Mouse (Mus musculus): Measurements from ENCODE around the gene Txn2. TPM values are rescaled to one million over a fixed set of nuclear protein-coding genes. Genes with fewer than 3 reads are reported as not detected.

The Txn2 gene
- polyA plus RNA-seq (2014; fragmentation: Illumina TruSeq; extraction: RNeasy Lipid Tissue Mini Kit (QIAGEN cat#74804); ENCODE audit: low read depth, low replicate concordance) = 229 TPM

DNA sequence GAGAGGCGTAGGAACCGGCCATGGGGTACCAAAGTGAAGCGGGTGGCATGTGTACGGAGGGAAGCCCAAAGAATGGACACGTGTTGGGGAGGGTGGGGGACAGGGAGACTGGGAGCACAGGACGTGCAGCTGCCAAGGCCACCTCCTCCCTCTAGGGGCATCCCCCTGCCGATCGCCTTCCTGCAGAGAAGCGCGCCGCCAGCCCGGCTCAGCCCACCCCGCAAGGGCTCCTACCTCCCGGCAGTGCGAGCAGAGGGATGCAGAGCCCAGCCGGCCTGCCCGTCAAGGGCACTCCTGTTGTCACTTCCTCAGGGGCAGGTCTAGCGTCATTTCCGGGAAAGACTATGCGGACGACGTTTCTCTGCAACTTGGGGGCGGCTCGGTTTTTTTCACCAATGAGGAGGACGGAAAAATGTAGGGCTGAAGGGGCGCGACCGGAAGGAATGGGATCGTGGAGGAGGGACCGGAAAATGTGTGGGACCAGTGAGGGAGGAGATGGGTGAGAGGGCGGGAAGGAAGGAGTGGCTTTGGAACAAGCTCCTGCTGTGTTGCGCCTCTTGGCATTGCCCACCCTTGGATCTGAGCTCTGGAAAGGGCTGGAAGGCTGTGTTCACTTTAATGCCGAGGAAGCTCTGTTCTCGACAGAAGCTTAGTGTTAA lies at the start of gene Txn2:
TSS of gene Txn2 (minus strand) at position 334 of the 659 bp plus-strand sequence.

DNA sequence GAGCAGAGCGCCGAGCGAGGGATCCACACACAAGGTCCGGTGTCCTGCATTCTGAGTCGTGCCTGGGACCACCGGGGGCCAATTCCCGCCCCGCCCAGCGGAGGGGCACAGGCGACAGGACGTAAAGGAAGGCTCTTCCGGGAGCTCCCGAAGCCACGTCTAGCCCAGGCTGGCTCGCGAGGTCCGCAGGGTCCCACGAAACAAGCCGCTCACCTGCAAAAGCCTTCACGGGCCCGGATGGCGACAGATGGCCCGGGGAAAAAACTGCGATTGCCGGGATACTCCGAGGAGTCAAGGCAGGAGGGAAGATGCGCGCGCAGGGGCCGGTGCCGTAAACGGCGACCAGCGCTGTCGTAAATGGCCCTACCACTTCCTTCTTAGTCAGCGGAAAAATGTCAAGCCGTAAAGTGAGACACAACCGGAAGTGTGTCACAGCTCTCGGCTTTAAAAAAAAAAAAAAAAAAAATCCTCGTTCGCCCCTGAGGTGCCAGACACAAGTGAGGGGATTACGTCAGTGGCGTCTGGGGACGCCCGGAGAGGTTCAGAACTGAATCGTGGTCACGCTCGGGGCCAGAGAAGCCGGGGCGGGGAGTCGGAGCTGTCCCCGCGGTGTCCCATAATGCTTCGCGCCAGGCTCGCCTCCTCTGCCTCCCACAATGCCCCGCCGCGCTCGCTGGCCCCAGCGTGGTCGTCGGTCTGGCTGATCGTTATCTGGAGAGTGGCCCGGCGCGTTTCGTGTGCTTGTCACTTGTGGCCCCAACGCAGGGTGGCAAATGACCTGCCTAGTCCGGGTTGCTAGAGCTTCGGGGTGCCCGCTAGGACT lies 41.9 kb upstream of the Txn2 start, which contains the start of gene Eif3d:
TSS of gene Eif3d (minus strand) at position 344 of the 823 bp plus-strand sequence.

GRCm38 (mm10) chr15:77956404-77956901 lies 27.6 kb upstream of the Txn2 start, which contains the start of gene Foxred2:
Foxred2 (minus strand) TSS chr15:77956722.

Other genes with a start within 250 kb of the Txn2 start
- gene Apol7e, start 230.1 kb downstream of the Txn2 start, polyA plus RNA-seq (2014; fragmentation: Illumina TruSeq; extraction: RNeasy Lipid Tissue Mini Kit (QIAGEN cat#74804); ENCODE audit: low read depth, low replicate concordance) = 0.76 TPM
- gene Apol9b, start 200.0 kb downstream of the Txn2 start, polyA plus RNA-seq (2014; fragmentation: Illumina TruSeq; extraction: RNeasy Lipid Tissue Mini Kit (QIAGEN cat#74804); ENCODE audit: low read depth, low replicate concordance) = 0.41 TPM
- gene Apol8, start 172.0 kb downstream of the Txn2 start, polyA plus RNA-seq (2014; fragmentation: Illumina TruSeq; extraction: RNeasy Lipid Tissue Mini Kit (QIAGEN cat#74804); ENCODE audit: low read depth, low replicate concordance) = not detected
- 12.1 TPM for gene Myh9, start 86.8 kb downstream of the Txn2 start, polyA plus RNA-seq (2014; fragmentation: Illumina TruSeq; extraction: RNeasy Lipid Tissue Mini Kit (QIAGEN cat#74804); ENCODE audit: low read depth, low replicate concordance)
- gene Foxred2, start 27.7 kb upstream of the Txn2 start, polyA plus RNA-seq (2014; fragmentation: Illumina TruSeq; extraction: RNeasy Lipid Tissue Mini Kit (QIAGEN cat#74804); ENCODE audit: low read depth, low replicate concordance) = 3.0 TPM
- gene Eif3d, start 41.8 kb upstream of the Txn2 start, polyA plus RNA-seq (2014; fragmentation: Illumina TruSeq; extraction: RNeasy Lipid Tissue Mini Kit (QIAGEN cat#74804); ENCODE audit: low read depth, low replicate concordance) = 31.0 TPM
- 0.64 TPM for gene Cacng2, start 191.0 kb upstream of the Txn2 start, polyA plus RNA-seq (2014; fragmentation: Illumina TruSeq; extraction: RNeasy Lipid Tissue Mini Kit (QIAGEN cat#74804); ENCODE audit: low read depth, low replicate concordance)
- 5.5 TPM for gene Ift27, start 245.1 kb upstream of the Txn2 start, polyA plus RNA-seq (2014; fragmentation: Illumina TruSeq; extraction: RNeasy Lipid Tissue Mini Kit (QIAGEN cat#74804); ENCODE audit: low read depth, low replicate concordance)